In the genomic region with DNA sequence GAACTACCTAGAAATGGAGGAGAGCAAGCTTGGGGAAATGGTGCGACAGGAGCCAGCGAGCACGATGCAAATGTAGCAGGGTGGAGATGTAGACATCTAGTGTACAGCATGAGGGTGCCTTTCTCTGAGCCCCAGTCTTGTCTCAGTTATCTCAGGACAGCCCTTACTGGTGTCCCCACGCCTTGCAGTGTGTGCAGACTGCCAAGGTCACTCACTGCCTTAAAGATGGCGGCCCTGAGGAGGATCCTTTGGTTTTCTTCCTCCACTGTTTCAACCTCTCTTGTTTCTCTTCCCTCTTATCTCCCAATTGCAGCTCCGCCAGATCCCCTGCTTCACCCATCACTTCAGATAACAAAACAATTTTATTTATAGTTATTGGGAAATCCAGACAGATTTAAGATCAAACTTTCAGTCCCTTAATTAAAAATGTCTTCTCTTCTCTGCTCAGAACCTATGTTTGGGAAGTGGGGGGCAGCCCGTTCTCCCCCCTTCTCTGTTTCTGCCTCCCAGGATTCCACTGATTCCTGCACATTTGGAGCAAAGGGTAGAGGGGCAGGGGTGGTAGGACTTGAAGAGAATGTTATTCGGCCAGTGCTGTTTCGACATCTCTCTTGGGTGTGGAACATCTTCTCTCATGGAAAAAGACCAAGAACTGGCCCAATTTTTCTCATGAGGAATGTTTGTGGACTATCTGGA, we compare ENCODE assay signal across 20 mouse cellular contexts. TPM values are rescaled to one million over a fixed set of nuclear protein-coding genes. Genes with fewer than 3 reads are reported as not detected.
DNase-seq lines count a peak whose midpoint lies in the region; ATAC-seq and TF ChIP-seq lines count a peak whose summit lies in the region.
"Had no signal": no experiment of that assay in that cellular context is flagged by ENCODE, and none has a peak within 500 bp of the region (broad histone marks: within the 10 kb centered on the region; RNA-seq: fewer than 3 reads in every experiment).

No protein-coding gene starts in this region.

- H3K4me3 ChIP-seq in left cerebral cortex, adult 2 months, result no peak overlapping the region
- no peak overlapping the region for H3K4me3 ChIP-seq in lung, postnatal 0 days (ENCODE audit: low read depth, low read length)
- H3K4me3 ChIP-seq: embryonic facial prominence, embryonic 12.5 days; forebrain, embryonic 15.5 days; heart, adult 2 months; heart, embryonic 12.5 days; hindbrain, embryonic 12.5 days had no signal

- no peak for TF ChIP-seq CTCF in left cerebral cortex, adult 2 months (IDR thresholded peaks at IDR 0.05)
- no peak for TF ChIP-seq CTCF in lung, postnatal 0 days (IDR thresholded peaks at IDR 0.05)

- H3K9ac ChIP-seq in lung, postnatal 0 days (replicated peaks; ENCODE audit: low read depth), result no peak overlapping the region
- H3K9ac ChIP-seq: embryonic facial prominence, embryonic 12.5 days; forebrain, embryonic 15.5 days; heart, embryonic 12.5 days; hindbrain, embryonic 12.5 days had no signal

- TF ChIP-seq EP300 in lung, postnatal 0 days (IDR thresholded peaks at IDR 0.05), result peak; percentile 67

- H3K9me3 ChIP-seq in lung, postnatal 0 days (ENCODE audit: low read length), result no peaks in the 10 kb centered on the region
- H3K9me3 ChIP-seq: embryonic facial prominence, embryonic 12.5 days; forebrain, embryonic 15.5 days; hindbrain, embryonic 12.5 days had no signal

- 70% methylated on average over 9 of the region's 9 CpGs for WGBS in lung, postnatal 0 days

- H3K36me3 ChIP-seq in lung, postnatal 0 days (ENCODE audit: insufficient read depth, low read length), result no peaks in the 10 kb centered on the region
- H3K36me3 ChIP-seq: embryonic facial prominence, embryonic 12.5 days; forebrain, embryonic 15.5 days; heart, embryonic 12.5 days; hindbrain, embryonic 12.5 days had no signal

- H3K27me3 ChIP-seq in lung, postnatal 0 days (replicated peaks; ENCODE audit: insufficient read depth, low read length), result no peaks in the 10 kb centered on the region
- H3K27me3 ChIP-seq: CH12.LX; embryonic facial prominence, embryonic 12.5 days; forebrain, embryonic 15.5 days; heart, embryonic 12.5 days; hindbrain, embryonic 12.5 days; Patski had no signal

- H3K4me1 ChIP-seq in lung, postnatal 0 days (ENCODE audit: insufficient read depth, low read depth, low read length), result no peaks in the 10 kb centered on the region
- H3K4me1 ChIP-seq: embryonic facial prominence, embryonic 12.5 days; forebrain, embryonic 15.5 days; heart, embryonic 12.5 days; hindbrain, embryonic 12.5 days had no signal

- intact Hi-C loops in left cerebral cortex, adult 2 months (cut with DNase I), result loop anchor here (5.0 kb wide), 1 partner anchor 153 kb away; a partner anchor contains a TSS
- intact Hi-C loops in left cerebral cortex, postnatal 36 days (cut with DNase I), result no loop called here

- ATAC-seq in lung, postnatal 0 days, result peak; percentile 85
- ATAC-seq: activated CD4-positive, CD25-positive, alpha-beta regulatory T cell, adult 4 months; forebrain, embryonic 15.5 days; Patski had no signal

- H3K27ac ChIP-seq in left cerebral cortex, adult 2 months, result peak overlapping the region; percentile 66; the same call in 1 of the 2 replicates
- H3K27ac ChIP-seq in lung, postnatal 0 days (ENCODE audit: low read length), result no peak overlapping the region
- H3K27ac ChIP-seq: embryonic facial prominence, embryonic 12.5 days; forebrain, embryonic 15.5 days; heart, adult 2 months; hindbrain, embryonic 12.5 days had no signal

- no peak for DNase-seq in left cerebral cortex, adult 2 months (ENCODE audit: extremely low spot score in 1 of 2, low spot score in 2 of 2)
- DNase-seq in left cerebral cortex, postnatal 36 days (ENCODE audit: low spot score in 2 of 2), result no peak
- DNase-seq in adipocyte (ENCODE audit: low spot score), result peak; percentile 12
- peak; percentile 81 for DNase-seq in lung, postnatal 0 days (ENCODE audit: low spot score)
- DNase-seq in lung, postnatal 36 days, result peak; percentile 56
- DNase-seq in ovary, postnatal 36 days (ENCODE audit: low spot score), result no peak
- DNase-seq in urinary bladder, postnatal 4 days (ENCODE audit: low spot score in 2 of 2), result no peak
- DNase-seq: adrenal gland, adult 2 months; adrenal gland, postnatal 25 days; cerebellum, adult 2 months; cerebellum, postnatal 14 days; gastrocnemius, postnatal 36 days; heart, adult 2 months had no signal

- H3K4me2 ChIP-seq in lung, postnatal 0 days (replicated peaks; ENCODE audit: low read depth, low read length), result no peak overlapping the region
- H3K4me2 ChIP-seq: embryonic facial prominence, embryonic 12.5 days; forebrain, embryonic 15.5 days; heart, embryonic 12.5 days; hindbrain, embryonic 12.5 days had no signal

RNA-seq across cellular contexts. Expression of a gene that starts 20.5 kb away (rescaled TPM):
- total RNA-seq in left cerebral cortex, adult 2 months (2021), result 1 to 10 TPM; 4.9 to 6.7 TPM
- total RNA-seq in left cerebral cortex, postnatal 36 days (2021), result 1 to 10 TPM; 5.8 to 7.1 TPM
- polyA plus RNA-seq in lung, postnatal 0 days (2015; fragmentation: Nextera tagmentation; extraction: Ambion mirVana), result 3.1 and 3.2 TPM in 2 replicates

Comparison
In these comparisons a context has a peak if more than half of its experiments do, and no peak if none do; other contexts are left out.
1. DNase-seq: peak in adipocyte (single experiment), lung, postnatal 0 days (single experiment) and lung, postnatal 36 days (single experiment); none in left cerebral cortex, adult 2 months (0 of 2), left cerebral cortex, postnatal 36 days (0 of 2), ovary, postnatal 36 days (single experiment) and urinary bladder, postnatal 4 days (0 of 2).